Mouse (Mus musculus): Measurements from ENCODE around the gene Csad. TPM values are rescaled to one million over a fixed set of nuclear protein-coding genes. Genes with fewer than 3 reads are reported as not detected.
"Not testable (repeated sequence)": the region's sequence is repeated elsewhere in the genome, so short reads cannot be mapped to it uniquely, and the experiment has no call there.

Csad gene
- total RNA-seq, 1 experiment from 2014 or later: 76.7 TPM

GRCm38 (mm10) chr15:102183076-102183475 is 21.4 kb downstream of the Csad start:
- ATAC-seq (replicated peaks in 1 of 2; ENCODE audit: insufficient read depth in 1 of 2, low FRiP score in 2 of 2, low TSS enrichment in 1 of 2, low read depth in 1 of 2, poor library complexity in 2 of 2, severe bottlenecking in 2 of 2): no peak

GRCm38 (mm10) chr15:102179924-102180323 is 24.6 kb downstream of the Csad start:
- no peak for ATAC-seq (replicated peaks in 1 of 2; ENCODE audit: insufficient read depth in 1 of 2, low FRiP score in 2 of 2, low TSS enrichment in 1 of 2, low read depth in 1 of 2, poor library complexity in 2 of 2, severe bottlenecking in 2 of 2)

GRCm38 (mm10) chr15:102179106-102179505 is 25.4 kb downstream of the Csad start:
- ATAC-seq (replicated peaks in 1 of 2; ENCODE audit: insufficient read depth in 1 of 2, low FRiP score in 2 of 2, low TSS enrichment in 1 of 2, low read depth in 1 of 2, poor library complexity in 2 of 2, severe bottlenecking in 2 of 2): no peak

DNA sequence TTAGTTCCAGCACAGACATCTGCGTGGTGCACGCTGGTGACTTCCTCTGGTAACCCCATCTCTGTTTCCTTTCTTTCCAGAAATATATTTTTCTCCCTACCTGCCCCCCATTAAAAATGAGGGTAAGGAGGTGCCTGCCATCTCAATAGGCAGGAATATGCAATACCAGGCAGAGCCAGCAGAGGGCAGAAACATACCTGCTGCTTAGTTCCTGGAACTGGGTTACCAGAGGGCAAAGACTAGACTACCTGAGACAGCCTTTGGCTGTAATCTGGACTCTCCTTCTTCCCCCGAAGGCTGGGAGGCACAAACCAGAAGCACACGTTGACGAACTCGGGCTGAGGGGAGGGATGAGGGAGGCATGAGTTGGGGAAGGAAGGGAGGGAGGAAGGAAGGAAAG is 26.2 kb downstream of the Csad start:
- peak; percentile 62 to 71; a peak in 2 of 4 replicates for ATAC-seq (replicated peaks in 1 of 2; ENCODE audit: insufficient read depth in 1 of 2, low FRiP score in 2 of 2, low TSS enrichment in 1 of 2, low read depth in 1 of 2, poor library complexity in 2 of 2, severe bottlenecking in 2 of 2)

DNA sequence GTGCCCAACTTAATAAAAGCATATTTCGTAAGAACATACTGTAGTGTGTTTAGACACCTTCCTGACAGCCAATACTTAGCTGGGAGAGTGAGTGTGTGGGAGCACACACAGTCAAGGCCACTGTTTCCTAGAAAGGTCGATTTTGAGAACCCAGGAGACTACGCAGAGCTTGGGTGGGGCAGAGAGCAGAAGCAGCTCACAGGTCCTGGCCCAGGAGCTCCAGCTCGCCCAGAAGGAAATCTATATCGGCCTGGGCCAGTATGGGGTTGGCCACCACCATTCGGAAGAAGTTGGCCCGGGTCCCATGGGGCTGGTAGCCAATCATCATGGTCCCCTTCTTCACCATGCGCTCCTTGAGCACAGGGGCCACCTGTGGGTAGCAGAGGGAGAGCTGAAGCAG is 27.1 kb downstream of the Csad start:
- no peak for ATAC-seq (replicated peaks in 1 of 2; ENCODE audit: insufficient read depth in 1 of 2, low FRiP score in 2 of 2, low TSS enrichment in 1 of 2, low read depth in 1 of 2, poor library complexity in 2 of 2, severe bottlenecking in 2 of 2)

- ATAC-seq (replicated peaks in 1 of 2; ENCODE audit: insufficient read depth in 1 of 2, low FRiP score in 2 of 2, low TSS enrichment in 1 of 2, low read depth in 1 of 2, poor library complexity in 2 of 2, severe bottlenecking in 2 of 2): no peak
Measured at GRCm38 (mm10) chr15:102176571-102177316, 27.8 kb downstream of the Csad start.

- no peak for ATAC-seq (replicated peaks in 1 of 2; ENCODE audit: insufficient read depth in 1 of 2, low FRiP score in 2 of 2, low TSS enrichment in 1 of 2, low read depth in 1 of 2, poor library complexity in 2 of 2, severe bottlenecking in 2 of 2)
Measured at GRCm38 (mm10) chr15:102175736-102176319, 28.7 kb downstream of the Csad start.

- ATAC-seq (replicated peaks in 1 of 2; ENCODE audit: insufficient read depth in 1 of 2, low FRiP score in 2 of 2, low TSS enrichment in 1 of 2, low read depth in 1 of 2, poor library complexity in 2 of 2, severe bottlenecking in 2 of 2): no peak
Measured at GRCm38 (mm10) chr15:102173581-102173980, 30.9 kb downstream of the Csad start.

GRCm38 (mm10) chr15:102169064-102169463 is 35.5 kb downstream of the Csad start:
- no peak for ATAC-seq (replicated peaks in 1 of 2; ENCODE audit: insufficient read depth in 1 of 2, low FRiP score in 2 of 2, low TSS enrichment in 1 of 2, low read depth in 1 of 2, poor library complexity in 2 of 2, severe bottlenecking in 2 of 2)

- no peak for ATAC-seq (replicated peaks in 1 of 2; ENCODE audit: insufficient read depth in 1 of 2, low FRiP score in 2 of 2, low TSS enrichment in 1 of 2, low read depth in 1 of 2, poor library complexity in 2 of 2, severe bottlenecking in 2 of 2)
Measured at GRCm38 (mm10) chr15:102167620-102168021, 36.9 kb downstream of the Csad start.

DNA sequence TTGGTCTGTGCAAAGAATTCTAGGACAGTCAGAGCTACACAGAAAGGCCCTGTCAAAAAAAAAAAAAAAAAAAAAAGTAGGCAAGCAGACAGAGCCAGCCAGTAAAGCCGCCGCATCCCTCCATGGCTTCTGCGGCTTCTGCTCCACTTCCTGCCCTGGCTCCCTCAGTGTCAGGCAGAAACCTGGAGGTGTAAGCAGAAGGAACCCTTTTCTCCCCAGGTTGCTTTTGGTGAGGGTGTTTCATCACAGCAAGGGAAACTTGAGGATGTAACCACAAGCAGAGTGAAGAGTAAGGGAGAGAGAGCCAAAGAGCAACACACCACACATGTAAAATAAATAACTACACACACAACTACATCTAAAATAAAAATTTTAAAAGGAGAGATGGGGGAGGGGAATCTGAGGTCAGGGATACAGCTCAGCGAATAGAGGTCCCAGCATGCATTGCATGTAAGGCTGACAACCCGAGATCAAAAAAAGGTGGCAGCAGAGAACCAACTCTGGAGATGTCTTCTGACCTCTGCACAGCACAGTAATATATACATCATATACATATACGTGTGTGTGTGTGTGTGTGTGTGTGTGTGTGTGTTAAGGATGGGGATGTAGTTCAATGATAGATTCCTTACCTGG is 38.9 kb downstream of the Csad start:
- ATAC-seq (replicated peaks in 1 of 2; ENCODE audit: insufficient read depth in 1 of 2, low FRiP score in 2 of 2, low TSS enrichment in 1 of 2, low read depth in 1 of 2, poor library complexity in 2 of 2, severe bottlenecking in 2 of 2): peak; percentile 61 to 74

DNA sequence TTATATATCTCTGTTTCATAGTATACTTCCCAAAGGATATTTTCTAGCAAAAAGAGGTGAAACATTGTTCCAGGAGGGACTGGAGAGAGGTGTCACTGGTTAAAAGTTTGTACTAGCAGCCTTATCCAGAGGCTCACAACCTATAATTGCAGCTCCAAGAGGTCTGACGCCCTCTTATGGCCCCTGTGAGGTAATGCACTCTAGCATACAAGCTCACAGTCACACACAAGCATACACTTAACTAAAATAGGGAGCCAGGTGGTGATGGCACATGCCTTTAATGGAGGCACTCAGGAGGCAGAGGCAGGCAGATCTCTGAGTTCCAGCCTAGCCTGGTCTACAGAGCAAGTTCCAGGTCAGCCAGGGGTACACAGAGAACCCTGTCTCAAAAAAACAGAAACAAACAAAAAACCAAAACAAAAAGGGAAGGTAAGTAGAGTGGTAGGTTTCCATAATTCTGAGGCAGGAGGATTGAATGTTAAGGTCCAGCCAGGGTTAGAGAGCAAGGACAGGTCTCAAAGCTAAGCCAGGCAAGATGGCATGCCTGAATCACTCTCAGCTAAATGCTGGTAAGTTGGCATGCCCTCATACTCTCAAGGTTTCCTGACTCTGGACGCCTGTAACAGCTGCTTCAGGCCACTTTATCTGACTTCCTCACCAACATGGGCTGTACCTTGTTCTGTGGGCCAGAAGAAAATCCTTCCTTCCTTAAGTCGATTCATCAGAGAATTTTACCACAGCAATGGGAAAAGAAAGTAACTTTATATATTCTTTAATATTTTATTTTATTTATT is 40.4 kb downstream of the Csad start:
- peak in 1 of 2 experiments; percentile 54; a peak in 1 of 4 replicates for ATAC-seq (replicated peaks in 1 of 2; ENCODE audit: insufficient read depth in 1 of 2, low FRiP score in 2 of 2, low TSS enrichment in 1 of 2, low read depth in 1 of 2, poor library complexity in 2 of 2, severe bottlenecking in 2 of 2)

DNA sequence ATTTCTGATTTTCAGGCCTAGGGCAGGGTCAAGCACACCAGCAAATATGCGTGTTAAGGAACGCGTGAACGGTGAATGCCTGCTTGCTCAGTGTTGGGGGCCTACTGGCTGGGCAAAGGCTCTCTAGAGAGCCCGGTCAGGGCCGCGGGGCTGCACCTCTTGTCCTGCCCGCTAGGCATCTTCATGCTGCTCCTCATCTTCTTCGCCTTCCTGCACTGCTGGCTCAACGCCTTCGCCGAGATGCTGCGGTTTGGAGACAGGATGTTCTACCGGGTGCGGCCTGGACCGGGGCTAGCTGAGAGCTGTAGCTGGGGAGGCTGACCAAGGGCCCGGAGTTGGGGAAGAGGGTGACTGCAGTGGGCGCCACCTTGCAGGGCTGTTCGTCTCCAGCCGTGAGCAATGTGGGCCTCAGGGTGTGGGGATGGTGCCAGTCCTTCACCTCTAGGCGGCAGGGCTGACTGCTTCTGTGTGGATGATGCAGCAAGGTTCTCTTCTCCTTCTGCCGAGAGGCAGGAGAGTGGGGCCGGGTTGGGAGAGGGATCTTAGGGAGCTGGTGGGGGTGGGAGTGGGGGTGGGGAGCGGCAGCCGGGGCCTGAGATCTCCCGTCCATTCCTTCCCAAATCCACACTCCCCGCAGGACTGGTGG is 44.0 kb downstream of the Csad start:
- peak; percentile 21 to 48; a peak in 2 of 4 replicates for ATAC-seq (replicated peaks in 1 of 2; ENCODE audit: insufficient read depth in 1 of 2, low FRiP score in 2 of 2, low TSS enrichment in 1 of 2, low read depth in 1 of 2, poor library complexity in 2 of 2, severe bottlenecking in 2 of 2)

DNA sequence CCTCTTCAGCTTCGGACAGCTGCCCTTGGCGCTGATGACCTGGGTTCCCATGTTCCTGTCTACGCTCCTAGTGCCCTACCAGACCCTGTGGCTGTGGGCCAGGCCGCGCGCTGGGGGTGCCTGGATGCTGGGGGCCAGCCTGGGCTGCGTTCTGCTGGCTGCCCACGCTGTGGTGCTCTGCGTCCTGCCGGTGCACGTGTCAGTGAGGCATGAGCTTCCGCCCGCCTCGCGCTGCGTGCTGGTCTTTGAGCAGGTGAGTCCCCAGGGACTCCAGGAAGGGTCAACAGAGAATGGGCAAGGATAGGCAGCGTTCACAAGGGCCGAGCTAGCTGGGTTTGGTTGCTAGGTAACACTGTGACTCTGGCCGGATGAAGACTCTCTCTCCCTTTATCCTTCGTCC is 47.7 kb downstream of the Csad start:
- no peak for ATAC-seq (replicated peaks in 1 of 2; ENCODE audit: insufficient read depth in 1 of 2, low FRiP score in 2 of 2, low TSS enrichment in 1 of 2, low read depth in 1 of 2, poor library complexity in 2 of 2, severe bottlenecking in 2 of 2)

DNA sequence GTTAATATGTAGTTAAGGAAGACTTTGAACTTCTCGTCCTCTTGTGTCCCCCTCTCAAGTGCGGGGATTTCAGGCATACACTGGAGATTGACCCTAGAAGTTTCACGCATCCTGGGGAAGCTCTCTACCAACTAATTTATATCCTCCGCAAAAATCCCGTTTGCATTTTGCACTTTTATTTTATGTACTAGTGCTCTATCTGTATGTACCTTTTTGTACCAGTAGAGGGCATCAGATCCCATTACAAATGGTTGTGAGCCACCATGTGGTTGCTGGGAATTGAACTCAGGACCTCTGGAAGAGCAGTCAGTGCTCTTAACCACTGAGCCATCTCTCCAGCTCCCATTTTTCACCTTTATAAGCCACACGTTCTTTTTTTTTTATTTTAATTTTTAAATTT is 49.5 kb downstream of the Csad start:
- ATAC-seq (replicated peaks in 1 of 2; ENCODE audit: insufficient read depth in 1 of 2, low FRiP score in 2 of 2, low TSS enrichment in 1 of 2, low read depth in 1 of 2, poor library complexity in 2 of 2, severe bottlenecking in 2 of 2): not testable (repeated sequence)

DNA sequence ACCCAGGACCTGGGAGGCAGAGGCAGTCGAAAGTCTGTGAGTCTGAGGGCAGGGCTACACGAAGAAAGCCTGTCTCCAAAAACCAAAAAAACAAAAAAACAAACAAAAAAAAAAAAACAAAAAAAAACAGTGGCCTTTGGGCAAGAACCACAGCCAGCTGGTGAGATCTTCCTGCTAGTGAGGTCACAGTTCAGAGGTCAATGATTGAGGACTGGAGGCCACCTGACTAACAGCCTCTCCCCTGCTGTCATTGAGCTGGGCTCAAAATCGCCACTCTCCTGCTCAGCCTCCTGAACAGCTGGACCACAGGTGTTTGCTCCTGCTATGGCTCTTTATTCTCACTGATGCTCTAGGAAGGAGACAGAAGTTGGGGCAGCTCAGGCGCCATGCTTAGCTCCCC is 51.9 kb downstream of the Csad start:
- ATAC-seq (replicated peaks in 1 of 2; ENCODE audit: insufficient read depth in 1 of 2, low FRiP score in 2 of 2, low TSS enrichment in 1 of 2, low read depth in 1 of 2, poor library complexity in 2 of 2, severe bottlenecking in 2 of 2): no peak
